Mouse (Mus musculus): ENCODE results near the gene Draxin.
"Not testable (repeated sequence)": the region's sequence is repeated elsewhere in the genome, so short reads cannot be mapped to it uniquely, and the experiment has no call there.

Draxin gene

GRCm38 (mm10) chr4:148058993-148059392, 71.5 kb downstream of the Draxin start:
- no peak for DNase-seq (ENCODE audit: low read depth in 1 of 2, low spot score in 2 of 2)

GRCm38 (mm10) chr4:148058218-148058819, 72.2 kb downstream of the Draxin start:
- DNase-seq (ENCODE audit: low read depth in 1 of 2, low spot score in 2 of 2): no peak

GRCm38 (mm10) chr4:148057661-148058209, 72.8 kb downstream of the Draxin start:
- DNase-seq (ENCODE audit: low read depth in 1 of 2, low spot score in 2 of 2): no peak

GRCm38 (mm10) chr4:148056801-148057200, 73.7 kb downstream of the Draxin start:
- DNase-seq (ENCODE audit: low read depth in 1 of 2, low spot score in 2 of 2): no peak

- DNase-seq (ENCODE audit: low read depth in 1 of 2, low spot score in 2 of 2): no peak
These were observed 74.3 kb downstream of the Draxin start for GRCm38 (mm10) chr4:148056246-148056645.

- DNase-seq (ENCODE audit: low read depth in 1 of 2, low spot score in 2 of 2): no peak
These were observed 75.4 kb downstream of the Draxin start for GRCm38 (mm10) chr4:148054961-148055695.

GRCm38 (mm10) chr4:148053417-148053920, 77.0 kb downstream of the Draxin start:
- no peak for DNase-seq (ENCODE audit: low read depth in 1 of 2, low spot score in 2 of 2)

- DNase-seq (ENCODE audit: low read depth in 1 of 2, low spot score in 2 of 2): no peak
These were observed 77.5 kb downstream of the Draxin start for GRCm38 (mm10) chr4:148052976-148053375.

- no peak for DNase-seq (ENCODE audit: low read depth in 1 of 2, low spot score in 2 of 2)
These were observed 78.6 kb downstream of the Draxin start for GRCm38 (mm10) chr4:148051886-148052285.

GRCm38 (mm10) chr4:148051046-148051776, 79.3 kb downstream of the Draxin start:
- no peak for DNase-seq (ENCODE audit: low read depth in 1 of 2, low spot score in 2 of 2)

GRCm38 (mm10) chr4:148050396-148050914, 80.0 kb downstream of the Draxin start:
- not testable (repeated sequence) for DNase-seq (ENCODE audit: low read depth in 1 of 2, low spot score in 2 of 2)
